Mouse (Mus musculus): ENCODE results near the gene Gm47283. TPM values are rescaled to one million over a fixed set of nuclear protein-coding genes. Genes with fewer than 3 reads are reported as not detected.
"Not testable (repeated sequence)": the region's sequence is repeated elsewhere in the genome, so short reads cannot be mapped to it uniquely, and the experiment has no call there.

Gene Gm47283
- total RNA-seq (2012; rRNA removed), result not detected in 2 replicates
- not detected for polyA plus RNA-seq (2012; ENCODE audit: insufficient read depth in 1 of 2, insufficient read length in 2 of 2, low read depth in 1 of 2, low replicate concordance in 2 of 2, missing spikeins in 1 of 2)

DNA sequence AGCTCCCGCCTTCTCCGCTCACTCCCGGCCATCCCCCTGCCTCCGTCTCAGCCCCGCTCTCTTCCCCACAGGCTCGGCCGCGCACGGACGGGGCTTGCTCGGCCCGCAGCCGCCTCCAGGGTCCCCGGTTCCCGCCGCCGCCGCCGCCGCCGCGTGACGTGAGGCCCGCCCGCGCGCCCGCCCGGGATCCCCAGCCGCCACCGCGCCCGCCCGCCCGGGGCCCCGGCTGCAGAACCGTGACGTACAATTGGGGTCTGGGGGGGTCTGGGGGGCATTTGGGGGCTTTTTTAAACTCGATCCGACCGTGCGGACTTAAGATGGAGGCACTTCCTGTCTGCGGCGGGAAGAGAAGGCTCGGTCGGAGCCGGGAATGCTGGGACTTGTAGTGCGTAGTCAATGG lies at the start of gene Gm47283:
Gene Gm47283 (plus strand): TSS at position 301 of the 400 bp plus-strand sequence.
- not testable (repeated sequence) for H3K4me1 ChIP-seq (ENCODE audit: control insufficient read depth in 1 of 2, insufficient read depth in 2 of 2, low read length in 2 of 2); H3K27ac ChIP-seq (ENCODE audit: control insufficient read depth, low read depth, low read length); H3K9me3 ChIP-seq (replicated peaks; ENCODE audit: insufficient read depth, low read length); DNase-seq (ENCODE audit: low read depth, low spot score); H3K27me3 ChIP-seq (ENCODE audit: control insufficient read depth in 1 of 2, insufficient read depth in 2 of 2, low read length in 2 of 2); H3K9ac ChIP-seq (ENCODE audit: control insufficient read depth, low read depth, low read length, poor library complexity, severe bottlenecking); H3K36me3 ChIP-seq (ENCODE audit: control insufficient read depth in 1 of 2, insufficient read depth in 2 of 2, low read length in 2 of 2); H3K79me2 ChIP-seq (ENCODE audit: control insufficient read depth, insufficient read depth, low read length, poor library complexity); H3K4me3 ChIP-seq (ENCODE audit: control insufficient read depth in 1 of 2, insufficient read depth in 1 of 2, low read depth in 2 of 2, low read length in 2 of 2)

DNA sequence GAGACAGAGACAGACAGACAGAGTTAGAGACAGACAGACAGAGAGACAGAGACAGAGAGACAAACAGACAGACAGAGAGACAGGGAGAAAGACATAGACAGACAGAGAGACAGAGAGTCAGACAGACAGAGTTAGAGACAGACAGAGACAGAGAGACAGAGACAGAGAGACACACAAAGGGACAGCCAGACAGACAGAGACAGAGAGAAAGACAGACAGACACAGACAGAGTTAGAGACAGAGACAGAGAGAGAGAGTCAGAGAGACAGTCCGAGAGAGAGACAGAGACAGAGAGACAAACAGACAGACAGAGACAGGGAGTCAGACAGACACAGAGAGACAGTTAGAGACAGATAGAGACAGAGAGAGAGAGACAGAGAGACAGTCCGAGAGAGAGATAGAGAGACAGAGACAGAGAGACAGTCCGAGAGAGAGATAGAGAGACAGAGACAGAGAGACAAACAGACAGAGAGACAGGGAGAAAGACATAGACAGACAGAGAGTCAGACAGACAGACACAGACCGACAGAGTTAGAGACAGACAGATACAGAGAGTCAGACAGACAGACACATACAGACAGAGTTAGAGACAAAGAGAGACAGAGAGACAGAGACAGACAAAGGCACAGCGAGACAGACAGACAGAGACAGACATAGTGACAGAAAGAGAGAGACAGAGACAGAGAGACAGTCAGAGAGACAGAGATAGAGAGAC lies 49.2 kb upstream of the Gm47283 start:
- DNase-seq (ENCODE audit: low read depth, low spot score), result peak; percentile 47
- not testable (repeated sequence) for H3K9ac ChIP-seq (ENCODE audit: control insufficient read depth, low read depth, low read length, poor library complexity, severe bottlenecking); H3K27me3 ChIP-seq (ENCODE audit: control insufficient read depth in 1 of 2, insufficient read depth in 2 of 2, low read length in 2 of 2); H3K36me3 ChIP-seq (ENCODE audit: control insufficient read depth in 1 of 2, insufficient read depth in 2 of 2, low read length in 2 of 2); H3K4me3 ChIP-seq (ENCODE audit: control insufficient read depth in 1 of 2, insufficient read depth in 1 of 2, low read depth in 2 of 2, low read length in 2 of 2); H3K79me2 ChIP-seq (ENCODE audit: control insufficient read depth, insufficient read depth, low read length, poor library complexity); H3K9me3 ChIP-seq (replicated peaks; ENCODE audit: insufficient read depth, low read length); H3K4me1 ChIP-seq (ENCODE audit: control insufficient read depth in 1 of 2, insufficient read depth in 2 of 2, low read length in 2 of 2); H3K27ac ChIP-seq (ENCODE audit: control insufficient read depth, low read depth, low read length)

DNA sequence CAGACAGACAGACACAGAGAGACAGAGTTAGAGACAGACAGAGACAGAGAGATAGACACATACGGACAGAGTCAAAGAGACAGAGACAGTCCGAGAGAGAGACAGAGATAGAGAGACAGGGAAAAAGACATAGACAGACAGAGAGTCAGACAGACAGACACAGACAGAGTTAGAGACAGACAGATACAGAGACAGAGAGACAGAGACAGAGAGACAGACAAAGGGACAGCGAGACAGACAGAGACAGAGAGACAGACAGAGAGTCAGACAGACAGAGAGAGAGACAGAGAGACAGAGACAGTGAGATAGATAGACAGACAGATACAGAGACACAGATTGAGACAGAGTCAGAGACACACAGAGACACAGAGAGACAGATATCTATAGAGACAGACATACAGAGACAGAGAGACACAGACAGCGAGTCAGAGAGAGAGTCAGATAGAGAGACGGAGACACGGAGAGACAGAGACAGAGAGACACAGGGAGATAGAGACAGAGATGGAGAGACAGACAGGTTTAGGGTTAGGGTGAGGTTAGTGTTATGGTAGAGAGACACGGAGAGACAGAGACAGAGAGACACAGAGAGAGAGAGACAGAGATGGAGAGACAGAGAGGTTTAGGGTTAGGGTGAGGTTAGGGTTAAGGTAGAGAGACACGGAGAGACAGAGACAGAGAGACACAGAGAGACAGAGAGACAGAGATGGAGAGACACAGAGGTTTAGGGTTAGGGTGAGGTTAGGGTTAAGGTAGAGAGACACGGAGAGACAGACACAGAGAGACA lies 48.1 kb upstream of the Gm47283 start:
- not testable (repeated sequence) for H3K36me3 ChIP-seq (ENCODE audit: control insufficient read depth in 1 of 2, insufficient read depth in 2 of 2, low read length in 2 of 2); H3K4me3 ChIP-seq (ENCODE audit: control insufficient read depth in 1 of 2, insufficient read depth in 1 of 2, low read depth in 2 of 2, low read length in 2 of 2); H3K9me3 ChIP-seq (replicated peaks; ENCODE audit: insufficient read depth, low read length); H3K27ac ChIP-seq (ENCODE audit: control insufficient read depth, low read depth, low read length); H3K4me1 ChIP-seq (ENCODE audit: control insufficient read depth in 1 of 2, insufficient read depth in 2 of 2, low read length in 2 of 2); H3K9ac ChIP-seq (ENCODE audit: control insufficient read depth, low read depth, low read length, poor library complexity, severe bottlenecking); H3K27me3 ChIP-seq (ENCODE audit: control insufficient read depth in 1 of 2, insufficient read depth in 2 of 2, low read length in 2 of 2); H3K79me2 ChIP-seq (ENCODE audit: control insufficient read depth, insufficient read depth, low read length, poor library complexity)
- peak; percentile 84 for DNase-seq (ENCODE audit: low read depth, low spot score)

DNA sequence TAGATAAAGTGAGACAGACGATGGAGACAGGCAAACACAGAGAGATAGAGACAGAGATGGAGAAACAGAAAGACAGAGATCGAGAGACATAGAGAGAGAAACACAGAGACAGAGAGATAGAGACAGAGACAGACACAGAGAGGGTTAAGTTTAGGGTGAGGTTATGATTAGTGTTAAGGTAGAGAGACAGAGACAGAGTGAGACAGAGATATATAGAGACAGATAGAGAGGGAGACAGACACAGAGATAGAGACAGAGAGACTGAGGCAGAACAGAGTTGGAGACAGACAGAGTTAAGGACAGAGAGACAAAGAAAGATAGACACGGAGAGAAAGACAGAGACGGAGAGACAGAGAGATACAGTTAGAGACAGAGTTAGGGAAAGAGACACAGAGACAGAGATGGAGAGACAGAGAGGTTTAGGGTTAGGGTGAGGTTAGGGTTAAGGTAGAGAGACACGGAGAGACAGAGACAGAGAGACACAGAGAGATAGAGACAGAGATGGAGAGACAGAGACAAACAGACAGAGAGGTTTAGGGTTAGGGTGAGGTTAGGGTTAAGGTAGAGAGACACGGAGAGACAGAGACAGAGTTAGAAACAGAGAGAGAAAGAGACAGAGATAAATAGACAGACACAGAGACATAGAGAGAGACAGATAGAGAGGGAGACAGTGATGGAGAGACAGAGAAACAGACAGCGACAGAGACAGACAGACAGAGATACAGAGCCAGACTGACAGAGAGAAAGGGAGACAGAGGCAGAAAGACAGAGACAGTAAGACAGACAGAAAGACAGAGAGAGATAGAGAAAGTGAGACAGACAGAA lies 46.7 kb upstream of the Gm47283 start:
- no peaks in the 10 kb centered on the region for H3K4me1 ChIP-seq (ENCODE audit: control insufficient read depth in 1 of 2, insufficient read depth in 2 of 2, low read length in 2 of 2)
- peaks cover 7% of the 10 kb centered on the region for H3K9me3 ChIP-seq (replicated peaks; ENCODE audit: insufficient read depth, low read length)
- no peaks in the 10 kb centered on the region for H3K27me3 ChIP-seq (ENCODE audit: control insufficient read depth in 1 of 2, insufficient read depth in 2 of 2, low read length in 2 of 2)
- peak; percentile 57 for DNase-seq (ENCODE audit: low read depth, low spot score)
- no peak for TF ChIP-seq MYC (IDR thresholded peaks at IDR 0.05; ENCODE audit: low read depth, low read length)
- TF ChIP-seq NRF1 (IDR thresholded peaks at IDR 0.05; ENCODE audit: insufficient read depth, low read depth, low read length, poor library complexity, severe bottlenecking), result no peak
- no peak for TF ChIP-seq E2F4 (IDR thresholded peaks at IDR 0.05; ENCODE audit: borderline replicate concordance, low read depth, low read length)
- no peak for TF ChIP-seq MAFK (IDR thresholded peaks at IDR 0.05; ENCODE audit: borderline replicate concordance, low read depth, low read length)
- no peak for TF ChIP-seq GATA1 (IDR thresholded peaks at IDR 0.05; ENCODE audit: low read depth, low read length)
- TF ChIP-seq MXI1 (IDR thresholded peaks at IDR 0.05; ENCODE audit: low read depth, low read length), result no peak
- no peak overlapping the region for H3K4me3 ChIP-seq (ENCODE audit: control insufficient read depth in 1 of 2, insufficient read depth in 1 of 2, low read depth in 2 of 2, low read length in 2 of 2)
- no peak overlapping the region for H3K27ac ChIP-seq (ENCODE audit: control insufficient read depth, low read depth, low read length)
- no peaks in the 10 kb centered on the region for H3K79me2 ChIP-seq (ENCODE audit: control insufficient read depth, insufficient read depth, low read length, poor library complexity)
- no peaks in the 10 kb centered on the region for H3K36me3 ChIP-seq (ENCODE audit: control insufficient read depth in 1 of 2, insufficient read depth in 2 of 2, low read length in 2 of 2)
- no peak overlapping the region for H3K9ac ChIP-seq (ENCODE audit: control insufficient read depth, low read depth, low read length, poor library complexity, severe bottlenecking)

All from MEL (cell line).